Mouse (Mus musculus) embryonic fibroblast, embryonic 13.5 days (primary cell): Measurements from ENCODE around the gene Dnmt3b.

ENCODE experiments used
- CTCF ChIP-seq: IDR thresholded peaks from 2 replicates; pipeline ENCODE4 v1.5.1; 2011; ENCODE audit warnings: mild to moderate bottlenecking, control low read depth, low read length, moderate library complexity, borderline replicate concordance; ENCODE audit not compliant: insufficient read depth
- POLR2A ChIP-seq: IDR thresholded peaks from 2 replicates; pipeline ENCODE4 v1.6.1; 2011; ENCODE audit warnings: low read depth, mild to moderate bottlenecking, control low read depth, low read length, moderate library complexity

DNA sequence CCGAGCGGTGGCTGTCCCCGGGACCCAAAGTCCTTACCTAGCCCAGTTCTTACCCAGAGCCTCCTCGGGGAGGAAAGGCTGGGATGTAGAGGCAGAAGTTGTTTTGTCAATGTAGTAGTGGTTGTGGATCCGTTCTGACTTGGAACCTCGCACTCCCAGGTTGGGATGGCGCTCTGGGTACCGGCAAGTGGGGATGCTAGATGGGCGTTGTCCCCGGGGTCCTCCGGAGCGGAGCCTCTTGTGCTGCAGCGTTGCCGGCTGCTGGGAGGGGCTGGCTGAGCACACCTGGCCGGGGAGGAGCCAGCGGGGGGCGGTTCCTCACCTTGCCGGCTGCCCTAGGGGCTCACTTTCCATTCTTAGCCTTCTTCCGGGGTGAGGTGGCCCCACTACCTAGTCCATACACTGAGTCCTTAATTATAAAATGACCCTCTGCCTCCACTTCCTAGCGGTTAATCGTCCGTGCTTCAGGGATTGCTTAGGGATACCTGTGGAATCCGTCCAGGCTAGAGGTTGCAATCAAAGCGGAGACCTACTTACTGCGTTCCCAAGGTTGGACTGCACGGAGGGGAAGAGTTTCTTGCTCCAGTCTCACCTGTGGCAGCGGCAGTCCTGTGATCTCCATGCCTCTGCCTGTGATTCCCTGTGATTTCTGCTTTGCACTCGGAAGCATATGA, 901 bp downstream of the Dnmt3b start:
- no peak for TF ChIP-seq CTCF
- no peak for TF ChIP-seq POLR2A
